Mouse (Mus musculus): ENCODE data around the gene Apbb2.
A peak's percentile ranks its signal among the peaks of the same experiment; 100 is the strongest.

Apbb2 gene

DNA sequence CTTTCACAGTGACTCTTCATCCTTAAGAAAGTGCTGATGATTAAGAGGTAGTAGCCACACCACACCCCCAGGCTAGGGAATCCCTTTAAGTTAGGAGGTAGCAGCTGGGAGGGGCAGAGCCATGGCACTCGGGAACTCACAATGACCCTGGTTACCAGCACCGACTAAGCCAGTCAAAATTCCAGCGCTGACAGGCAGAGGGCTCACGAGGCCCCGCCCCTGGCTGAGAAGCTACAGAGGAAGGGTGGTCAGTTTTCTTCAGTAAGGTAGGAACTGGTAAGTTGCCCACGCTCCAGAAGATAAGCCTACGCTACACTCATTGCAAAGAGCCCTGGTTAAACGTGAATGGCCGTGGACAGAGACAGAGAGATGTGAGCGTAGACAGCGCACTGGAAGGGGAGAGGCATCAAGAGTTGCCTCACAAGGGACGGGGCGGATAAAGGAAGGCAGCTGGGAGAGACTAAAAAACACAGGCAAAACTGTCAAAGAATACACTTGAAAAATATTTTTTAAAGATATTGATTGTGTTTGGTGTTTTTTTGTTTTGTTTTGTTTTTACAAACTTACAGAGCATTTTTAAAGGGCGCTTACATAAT lies 100.1 kb downstream of the Apbb2 start:
- no peak for DNase-seq (ENCODE audit: low spot score in 2 of 2)

DNA sequence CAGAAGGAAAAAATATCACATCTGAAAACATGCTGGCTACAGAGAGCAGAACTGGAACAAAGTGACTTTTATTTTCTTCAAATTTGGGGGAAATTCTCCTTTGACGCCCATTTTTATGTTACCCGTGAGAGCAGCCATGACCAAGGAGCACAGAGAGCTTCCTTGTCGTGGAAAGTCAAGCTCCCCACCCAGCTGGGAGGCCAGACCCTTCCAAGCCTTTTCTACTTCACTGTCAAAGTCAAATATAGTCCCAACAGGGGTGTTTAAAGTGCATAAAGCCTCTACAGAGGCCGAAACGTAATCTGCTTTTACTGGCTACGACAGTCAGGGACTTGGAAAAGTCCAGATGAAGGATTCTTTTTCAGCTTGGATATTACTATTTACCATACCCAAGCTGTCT lies 101.1 kb downstream of the Apbb2 start:
- DNase-seq (ENCODE audit: low spot score in 2 of 2): no peak

DNA sequence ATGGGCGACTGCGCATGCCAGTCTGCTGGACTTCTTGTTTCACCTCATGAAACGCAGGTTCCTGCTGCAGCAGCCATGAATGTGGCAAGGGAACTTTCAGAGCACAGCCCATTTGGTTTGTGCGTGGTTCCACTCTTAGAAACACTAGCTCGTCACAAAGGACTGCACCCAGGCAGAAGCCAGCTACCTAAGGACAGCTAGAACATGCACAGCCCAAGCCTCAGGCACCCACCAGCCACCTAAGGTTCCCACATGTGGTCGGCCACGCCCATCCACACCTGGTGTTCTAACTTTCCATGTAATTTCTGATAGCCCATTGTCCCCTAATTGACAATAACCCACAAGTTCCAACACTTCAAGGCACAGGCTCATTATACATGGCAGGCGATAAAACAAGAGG lies 102.3 kb downstream of the Apbb2 start:
- DNase-seq (ENCODE audit: low spot score in 2 of 2): no peak

- DNase-seq (ENCODE audit: low spot score in 2 of 2): no peak
These were observed 103.3 kb downstream of the Apbb2 start for GRCm38 (mm10) chr5:66515271-66515670.

- DNase-seq (ENCODE audit: low spot score in 2 of 2): no peak
These were observed 103.9 kb downstream of the Apbb2 start for GRCm38 (mm10) chr5:66514659-66515058.

- DNase-seq (ENCODE audit: low spot score in 2 of 2): no peak
These were observed 105.2 kb downstream of the Apbb2 start for GRCm38 (mm10) chr5:66513412-66513811.

- no peak for DNase-seq (ENCODE audit: low spot score in 2 of 2)
These were observed 106.1 kb downstream of the Apbb2 start for GRCm38 (mm10) chr5:66512519-66512918.

DNA sequence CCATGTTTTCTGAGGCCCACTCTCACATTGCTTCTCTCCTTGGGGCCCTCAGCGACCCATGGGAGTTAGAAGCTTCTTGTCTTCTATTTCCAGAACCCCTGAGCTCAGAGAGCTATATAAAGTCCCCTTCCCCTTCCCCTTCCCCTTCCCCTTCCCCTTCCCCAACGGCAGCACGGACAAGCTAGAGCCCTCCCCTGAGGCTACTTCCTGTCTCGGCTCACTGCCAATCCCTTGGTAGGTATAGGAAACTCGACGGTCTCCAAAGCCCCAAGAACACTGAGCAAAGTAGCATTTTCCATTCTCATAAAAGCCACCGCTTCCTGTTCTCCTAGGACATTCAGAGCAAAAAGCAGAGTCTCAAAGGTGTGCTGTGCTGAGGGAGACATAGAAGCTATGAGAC lies 107.9 kb downstream of the Apbb2 start:
- DNase-seq (ENCODE audit: low spot score in 2 of 2): no peak

- DNase-seq (ENCODE audit: low spot score in 2 of 2): no peak
These were observed 109.4 kb downstream of the Apbb2 start for GRCm38 (mm10) chr5:66509151-66509550.

DNA sequence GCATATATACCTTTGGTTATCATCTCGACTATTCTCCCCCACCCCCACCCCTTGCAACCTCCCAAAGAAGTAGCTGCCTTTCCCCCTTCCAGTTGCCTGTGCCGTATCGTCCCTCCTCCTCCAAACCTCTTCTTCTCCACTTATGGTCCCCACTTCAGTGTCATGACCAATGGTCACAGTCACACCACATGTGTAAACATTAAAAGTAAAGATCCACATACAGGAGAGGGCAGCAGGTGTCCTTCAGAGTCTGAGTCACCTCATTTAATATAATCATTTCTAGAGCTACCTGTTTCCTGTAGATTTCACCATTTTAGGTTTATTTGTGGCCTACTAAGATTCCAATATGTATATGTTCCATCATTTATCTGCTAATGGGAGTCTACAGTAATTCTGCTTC lies 113.0 kb downstream of the Apbb2 start:
- DNase-seq (ENCODE audit: low spot score in 2 of 2): no peak

DNA sequence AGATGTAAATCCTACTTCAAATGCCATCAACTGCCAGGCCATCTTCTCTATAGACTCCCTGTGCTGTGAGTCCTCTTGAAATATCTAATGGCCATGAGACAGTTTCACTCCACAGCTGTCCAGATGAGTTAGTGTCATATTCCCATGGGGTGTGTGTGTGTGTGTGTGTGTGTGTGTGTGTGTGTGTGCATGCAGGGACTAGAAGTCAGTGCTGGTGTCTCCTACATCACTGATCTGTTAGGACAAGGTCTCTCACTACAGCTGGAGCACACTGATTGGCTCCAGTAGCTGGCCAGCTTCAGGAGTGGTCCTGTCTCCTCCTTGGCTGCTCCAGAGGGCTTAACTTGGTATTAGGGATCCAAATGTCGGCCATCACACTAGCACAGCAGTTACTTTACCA lies 113.5 kb downstream of the Apbb2 start:
- DNase-seq (ENCODE audit: low spot score in 2 of 2): no peak

DNA sequence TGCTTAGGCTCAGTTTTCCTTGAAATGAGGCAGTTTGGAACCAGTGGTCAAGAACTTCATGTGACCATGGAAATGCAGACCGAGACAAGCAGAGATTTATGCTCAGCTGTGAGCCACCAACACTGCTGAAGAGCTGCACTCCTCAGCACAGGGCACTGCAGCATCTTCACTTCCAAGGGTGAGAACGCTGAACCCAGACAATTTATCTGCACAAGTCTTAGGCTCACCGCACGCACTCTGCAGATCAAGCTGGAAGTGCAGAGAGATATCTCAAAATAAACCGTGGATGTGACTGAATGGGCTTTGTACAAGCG lies 114.2 kb downstream of the Apbb2 start:
- DNase-seq (ENCODE audit: low spot score in 2 of 2): no peak

DNA sequence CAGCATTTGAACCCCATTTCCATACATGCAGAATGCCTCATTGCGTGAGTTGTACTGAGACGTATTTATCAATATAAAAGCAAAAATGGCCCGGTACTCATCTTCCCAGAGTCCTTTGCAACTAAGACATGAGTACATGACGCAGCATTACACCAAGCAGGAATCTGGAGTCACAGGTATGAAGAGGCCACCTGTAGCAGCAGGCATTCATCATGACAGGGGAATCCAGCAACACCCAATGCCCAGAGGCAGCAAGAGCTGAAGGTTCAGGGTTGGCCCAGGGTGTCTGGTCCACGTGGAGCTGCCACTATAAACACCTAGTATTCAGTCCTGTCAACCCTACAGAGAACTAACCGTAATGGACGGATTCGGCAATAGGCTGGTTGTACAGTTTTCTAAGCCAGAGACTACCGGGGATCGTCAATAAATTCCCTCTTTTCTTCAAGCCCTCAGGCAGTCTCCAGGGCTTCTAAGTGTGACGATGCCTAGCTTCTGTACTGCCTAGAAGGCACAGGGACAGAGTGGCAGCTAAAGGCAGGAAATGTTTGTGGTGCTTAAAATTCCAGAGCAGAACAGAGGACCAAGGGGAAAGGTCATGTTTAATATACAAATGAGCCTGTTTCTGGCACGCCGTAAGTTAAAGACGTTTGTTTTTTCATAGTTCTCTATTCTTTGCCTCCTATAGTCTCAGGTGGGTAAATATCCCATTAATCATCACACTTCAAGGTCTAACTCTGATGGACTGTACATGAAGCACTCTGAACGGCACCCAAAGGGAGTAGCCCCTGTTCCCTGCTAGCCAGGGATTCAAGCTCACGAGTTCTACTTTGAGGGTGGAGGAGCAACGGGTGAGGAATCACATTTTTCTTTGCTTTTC lies 114.8 kb downstream of the Apbb2 start:
- no peak for DNase-seq (ENCODE audit: low spot score in 2 of 2)

GRCm38 (mm10) chr5:66503033-66503432 lies 115.6 kb downstream of the Apbb2 start:
- no peak for DNase-seq (ENCODE audit: low spot score in 2 of 2)

DNA sequence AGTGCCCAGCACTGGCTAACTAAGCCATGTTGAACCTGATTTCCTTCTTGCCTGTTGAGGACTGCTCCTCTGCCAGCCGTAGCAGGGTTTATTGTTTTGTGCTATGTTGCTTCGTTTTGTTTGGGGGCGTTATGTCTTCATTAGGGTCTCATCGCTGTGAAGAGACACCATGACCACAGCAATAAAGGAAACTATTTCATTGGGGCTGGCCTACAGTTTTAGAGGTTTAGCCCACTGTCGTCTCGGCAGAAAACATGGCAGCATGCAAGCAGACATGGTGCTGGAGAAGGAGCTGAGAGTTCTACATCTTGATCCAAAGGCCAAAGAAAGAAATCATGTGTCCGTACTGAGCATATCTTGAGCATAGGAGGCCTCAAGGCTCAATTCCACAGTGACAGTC lies 119.0 kb downstream of the Apbb2 start:
- DNase-seq (ENCODE audit: low spot score in 2 of 2): no peak

DNA sequence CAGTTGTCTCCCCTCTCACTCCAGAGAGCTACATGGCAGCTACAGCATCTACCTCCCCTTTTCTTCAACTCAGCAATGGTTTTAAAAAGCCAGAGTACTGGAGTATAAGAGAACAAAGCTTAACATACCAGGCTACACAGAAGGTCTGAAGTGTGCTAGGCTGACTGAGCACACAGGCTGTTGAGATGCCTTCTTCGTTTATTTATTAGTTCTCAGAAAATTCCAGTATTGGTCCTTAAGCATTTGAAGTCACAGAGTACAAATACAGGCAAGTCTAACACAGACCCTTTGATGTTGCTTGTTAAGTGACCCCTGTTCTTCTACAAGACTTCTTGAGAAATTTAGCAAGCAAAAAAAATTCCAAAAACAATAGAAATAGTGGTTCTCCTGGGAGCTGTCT lies 120.4 kb downstream of the Apbb2 start:
- no peak for DNase-seq (ENCODE audit: low spot score in 2 of 2)

- peak in 1 of 2 experiments; percentile 16 for DNase-seq (ENCODE audit: low spot score in 2 of 2)
These were observed 121.0 kb downstream of the Apbb2 start for GRCm38 (mm10) chr5:66497479-66498087.

DNA sequence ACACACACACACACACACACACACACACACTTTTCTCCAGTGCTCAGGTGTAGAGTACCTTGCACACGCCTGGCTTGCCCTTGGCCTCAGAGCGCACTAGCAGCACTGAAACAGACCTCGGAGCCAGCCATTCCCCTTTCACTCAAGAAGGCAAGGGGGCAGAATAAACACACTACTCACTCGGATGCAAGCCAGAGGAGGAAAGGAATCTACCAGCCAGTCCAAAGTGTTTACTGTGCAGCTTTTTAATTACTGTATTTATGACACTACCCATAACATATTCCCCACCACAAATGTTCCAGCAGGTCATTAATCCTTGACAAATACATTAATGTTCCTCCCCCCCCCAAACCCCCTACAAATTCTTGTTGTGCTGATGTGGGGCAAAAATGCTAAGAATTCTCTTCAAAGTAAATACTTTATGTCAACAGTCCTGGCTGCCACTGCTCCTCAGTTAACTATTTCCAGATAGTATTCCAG lies 121.7 kb downstream of the Apbb2 start:
- no peak for DNase-seq (ENCODE audit: low spot score in 2 of 2)

GRCm38 (mm10) chr5:66494651-66495050 lies 123.9 kb downstream of the Apbb2 start:
- no peak for DNase-seq (ENCODE audit: low spot score in 2 of 2)

DNA sequence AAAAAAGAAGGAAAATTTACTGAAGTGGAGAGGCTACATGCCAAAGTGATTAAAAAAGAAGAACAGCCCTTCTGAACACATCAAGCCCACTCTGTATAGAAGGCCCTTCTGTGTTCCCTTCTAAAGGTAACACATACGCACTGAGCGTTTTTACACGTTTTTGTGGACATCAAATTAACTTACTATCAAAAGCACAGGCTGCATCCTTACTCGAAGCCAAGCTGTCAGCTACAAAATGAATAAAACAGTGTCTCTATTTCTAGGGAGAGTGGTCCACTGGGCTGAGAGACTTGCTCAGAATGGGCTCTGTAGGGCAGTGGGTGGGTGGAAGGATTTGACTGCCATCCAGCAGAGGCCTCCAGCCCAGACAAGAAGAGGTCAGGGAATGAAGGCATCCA lies 126.0 kb downstream of the Apbb2 start:
- DNase-seq (ENCODE audit: low spot score in 2 of 2): no peak

DNA sequence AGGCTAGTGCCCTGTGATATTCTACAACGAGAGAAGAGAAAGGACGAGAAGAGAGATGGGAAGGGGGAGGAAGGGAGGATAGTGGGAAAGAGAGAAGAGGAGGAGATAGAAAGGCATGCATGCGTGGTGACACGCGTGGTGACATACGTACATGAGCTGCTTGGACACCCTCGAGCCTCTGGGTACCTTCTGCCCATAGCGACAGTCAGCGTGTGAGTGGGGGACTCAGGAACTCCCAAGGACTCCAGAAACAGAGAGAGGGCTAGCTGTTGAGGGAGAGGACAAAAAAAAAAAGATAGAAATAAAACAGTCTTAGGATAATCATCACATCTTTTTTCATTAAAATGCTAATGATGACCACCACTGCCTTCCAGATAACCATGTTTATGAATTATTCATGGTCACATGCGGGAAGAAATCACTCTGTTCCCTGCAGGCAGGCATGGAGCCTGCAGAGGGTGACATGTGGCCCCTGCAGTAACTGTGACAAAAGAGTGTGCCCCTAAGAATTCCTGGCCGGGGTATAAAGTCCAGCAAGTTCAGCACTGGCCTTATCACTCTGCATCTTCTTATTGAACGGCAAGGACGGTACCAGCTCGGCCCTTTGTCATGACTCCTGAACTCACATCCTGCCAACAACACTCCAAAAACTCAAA lies 126.5 kb downstream of the Apbb2 start:
- DNase-seq (ENCODE audit: low spot score in 2 of 2): no peak

DNA sequence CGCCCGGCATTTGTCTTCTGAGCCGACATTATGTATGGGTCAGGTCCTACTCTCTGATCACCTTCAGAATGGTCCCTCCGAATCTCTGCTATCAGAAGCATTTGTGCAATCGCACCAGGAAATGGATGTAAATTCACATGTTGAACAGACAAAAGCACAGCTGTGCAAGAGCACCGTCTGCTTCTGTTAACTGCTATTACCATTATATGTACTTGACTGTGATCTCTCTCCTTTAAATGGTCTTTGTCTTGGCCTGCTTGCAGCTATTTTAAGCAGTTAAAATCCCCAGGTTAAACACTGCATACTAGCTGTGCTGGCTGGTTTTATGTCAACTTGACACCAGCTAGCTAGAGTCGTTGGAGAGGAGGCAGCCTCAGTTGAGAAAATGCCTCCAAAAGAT lies 132.6 kb downstream of the Apbb2 start:
- no peak for DNase-seq (ENCODE audit: low spot score in 2 of 2)

- DNase-seq (ENCODE audit: low spot score in 2 of 2): no peak
These were observed 142.3 kb downstream of the Apbb2 start for GRCm38 (mm10) chr5:66476266-66476665.
